Mouse (Mus musculus) splenic B cell, adult 2 months (primary cell): ENCODE data around the gene Cox10.

Experiments
- DNase-seq: peaks from one replicate; pipeline ENCODE4 v3.0.0-alpha.2; 2011; ENCODE audit warnings: low read depth, low spot score
- H3K27me3 ChIP-seq: 2 replicates; pipeline ENCODE4 v1.6.1; 2012; ENCODE audit warnings: mild to moderate bottlenecking, low read length, moderate library complexity, mixed read lengths; ENCODE audit not compliant: control insufficient read depth, poor library complexity, insufficient read depth, severe bottlenecking
- H3K36me3 ChIP-seq: 2 replicates; pipeline ENCODE4 v1.6.1; 2012; ENCODE audit warnings: mild to moderate bottlenecking, low read length, moderate library complexity, mixed read lengths; ENCODE audit not compliant: control insufficient read depth, poor library complexity, insufficient read depth, severe bottlenecking

The Cox10 gene

DNA sequence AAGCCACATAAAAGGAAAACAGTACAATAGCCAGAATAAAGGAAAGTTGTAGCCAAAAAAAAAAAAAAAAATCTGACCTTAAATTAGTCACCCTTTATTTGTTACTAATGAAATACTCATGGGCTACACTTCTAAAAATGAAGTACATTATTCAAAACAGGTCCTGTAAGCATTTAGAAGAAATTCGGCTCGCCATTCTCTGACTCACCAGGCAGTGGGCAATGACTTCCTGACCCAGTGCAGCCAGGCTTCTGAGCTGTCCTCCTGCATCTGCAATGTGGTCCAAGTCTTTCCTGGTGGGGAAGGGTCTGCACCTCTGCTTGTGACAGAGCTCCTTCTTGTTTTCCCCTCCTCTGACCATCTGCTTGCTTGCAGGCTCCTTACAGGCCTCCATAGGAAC, 13.3 kb downstream of the Cox10 start:
- no peak for DNase-seq
- H3K27me3 ChIP-seq, result no peaks in the 10 kb centered on the region
- peaks cover 5% of the 10 kb centered on the region; the same call in 1 of the 2 replicates for H3K36me3 ChIP-seq

DNA sequence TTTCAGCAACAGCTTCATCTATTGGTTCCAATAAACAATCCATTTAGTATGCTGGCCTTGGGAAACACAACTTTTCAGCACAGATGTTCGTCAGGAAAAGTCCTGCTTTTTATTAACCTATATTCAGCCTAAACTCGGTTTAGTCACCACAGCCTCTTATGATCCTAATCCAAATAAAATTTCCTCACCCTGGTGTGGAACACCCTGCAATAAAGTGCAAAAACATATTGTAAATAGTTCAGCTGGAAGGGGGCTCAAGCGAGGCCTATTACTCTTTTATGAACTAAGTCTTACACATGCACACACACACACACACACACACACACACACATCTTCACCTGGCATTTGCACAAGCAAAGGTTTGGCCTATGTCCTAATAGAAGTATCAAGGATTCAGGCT, 16.1 kb downstream of the Cox10 start:
- Histone ChIP-seq H3K36me3 (peaks cover 1% of the 10 kb centered on the region; the same call in 1 of the 2 replicates), H3K27me3 (no peaks in the 10 kb centered on the region)
- no peak for DNase-seq

DNA sequence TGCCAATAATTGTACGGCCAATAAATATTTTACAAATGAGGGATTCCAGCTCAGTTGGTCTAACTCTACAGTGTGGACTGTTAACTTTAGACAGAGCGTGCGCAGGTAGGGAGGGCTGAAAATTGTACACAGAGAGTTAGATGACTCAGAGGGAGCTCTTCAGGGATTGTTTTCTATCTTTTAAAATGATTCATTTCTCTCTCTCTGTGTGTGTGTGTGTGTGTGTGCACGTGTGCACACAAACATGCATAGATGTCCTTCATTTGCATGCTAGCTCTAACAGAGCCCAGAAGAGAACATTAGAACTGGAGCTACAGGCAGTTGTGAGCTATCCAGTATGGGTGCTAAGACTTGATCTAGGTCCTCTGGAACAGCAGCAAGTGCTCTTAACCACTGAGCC, 17.0 kb downstream of the Cox10 start:
- peaks cover 1% of the 10 kb centered on the region; the same call in 1 of the 2 replicates for H3K36me3 ChIP-seq

DNA sequence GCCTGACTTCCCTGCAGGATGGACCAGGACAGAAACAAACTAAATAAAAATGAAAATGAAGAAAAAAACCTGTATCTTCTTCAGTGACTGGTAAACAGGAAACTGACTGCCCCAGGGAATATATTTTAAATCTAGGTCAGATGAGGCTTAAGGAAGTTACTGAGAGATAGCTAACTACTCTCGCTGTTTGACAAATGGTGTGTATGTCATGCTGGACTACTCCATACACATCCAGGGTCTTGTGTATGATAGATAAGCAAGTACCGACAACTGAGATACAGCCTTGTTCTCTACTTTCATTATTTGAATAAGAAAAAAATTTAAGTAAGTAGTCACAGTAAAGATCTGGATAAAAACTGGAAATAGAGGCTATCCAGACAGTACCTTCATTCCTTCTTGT, 20.0 kb downstream of the Cox10 start:
- Histone ChIP-seq H3K36me3 (peaks cover 3% of the 10 kb centered on the region; the same call in 1 of the 2 replicates), H3K27me3 (no peaks in the 10 kb centered on the region)
- no peak for DNase-seq

More for the DNA sequence above, 17.0 kb downstream of the Cox10 start:
- DNase-seq, result no peak
- no peaks in the 10 kb centered on the region for H3K27me3 ChIP-seq

DNA sequence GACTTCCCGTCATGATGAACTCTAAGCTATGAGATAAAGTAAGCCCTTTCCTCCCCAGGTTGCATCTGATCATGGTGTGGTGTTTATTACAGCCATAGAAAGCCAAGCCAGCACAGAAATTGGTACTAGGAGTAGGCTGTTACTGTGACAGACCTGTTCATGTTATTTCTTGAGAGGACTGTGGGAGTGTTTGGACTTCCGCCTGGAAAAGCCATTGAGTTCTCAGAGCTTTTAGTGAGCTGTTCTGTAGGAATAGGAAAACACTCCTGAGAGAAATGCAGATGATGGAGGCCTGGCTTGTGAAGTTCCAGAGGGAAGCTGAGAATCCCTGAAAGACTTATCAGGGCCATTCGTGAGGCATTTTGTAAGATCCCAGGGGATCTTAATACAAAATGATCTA, 20.8 kb downstream of the Cox10 start:
- DNase-seq, result no peak
- Histone ChIP-seq H3K27me3 (no peaks in the 10 kb centered on the region), H3K36me3 (peaks cover 3% of the 10 kb centered on the region; the same call in 1 of the 2 replicates)

DNA sequence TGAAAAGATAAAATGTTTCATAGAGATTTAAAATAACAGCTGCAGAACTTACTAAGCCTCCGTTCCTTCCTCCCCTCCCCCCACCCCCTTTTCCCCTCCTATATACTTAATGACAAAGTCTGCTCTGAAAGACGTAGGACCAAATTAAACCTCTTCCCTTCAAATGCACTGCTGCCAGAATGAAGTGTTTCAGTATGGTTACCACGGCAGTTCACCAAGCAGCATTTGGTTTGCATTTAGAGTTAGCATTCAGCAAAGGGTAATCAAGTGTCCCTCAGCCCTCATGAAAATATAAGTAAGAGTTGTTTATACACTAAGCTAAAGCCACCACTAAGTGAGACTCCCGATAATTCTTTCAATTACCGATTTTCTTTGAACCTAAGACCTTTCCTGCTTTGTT, 25.9 kb downstream of the Cox10 start:
- no peak for DNase-seq
- Histone ChIP-seq H3K36me3 (0 out of 2 replicates have a peak, but pooled peaks cover 3% of the 10 kb centered on the region), H3K27me3 (no peaks in the 10 kb centered on the region)

DNA sequence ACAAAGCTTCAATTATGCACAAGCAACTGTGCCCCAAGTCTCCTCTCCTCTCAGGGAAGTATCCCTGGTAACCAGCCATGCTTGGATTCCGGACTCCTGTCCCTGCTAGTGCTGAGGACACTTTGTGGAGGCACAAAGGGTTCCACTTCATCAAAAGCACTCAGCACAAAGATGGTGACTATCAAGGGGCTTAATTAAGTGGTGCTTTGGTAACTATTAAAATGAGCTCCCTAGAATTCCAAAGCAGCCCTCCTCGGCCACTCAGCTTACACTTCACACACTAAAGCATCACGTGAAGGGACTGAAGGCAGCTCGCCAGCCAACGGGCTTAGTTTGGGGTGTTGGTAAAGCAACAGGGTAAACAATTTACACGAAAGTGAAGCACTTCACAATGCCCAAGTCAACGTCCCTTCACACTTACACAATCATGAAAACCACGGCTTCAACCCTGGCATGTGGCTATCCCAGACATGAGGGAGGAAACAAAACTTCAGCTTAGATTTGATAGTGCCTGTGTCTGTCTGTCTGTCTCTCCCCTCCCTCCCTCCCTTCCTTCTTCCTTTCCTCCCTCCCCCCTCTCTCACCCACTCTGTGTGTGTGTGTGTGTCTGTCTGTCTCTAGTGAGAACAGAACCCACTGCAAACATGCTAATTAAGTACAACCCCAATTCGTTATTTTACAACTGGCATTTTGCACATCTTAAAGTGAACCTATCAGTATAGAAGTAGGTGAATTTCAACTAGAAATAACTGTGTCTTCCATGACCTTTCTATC, 27.9 kb downstream of the Cox10 start:
- no peak for DNase-seq
- no peaks in the 10 kb centered on the region for H3K36me3 ChIP-seq
- no peaks in the 10 kb centered on the region for H3K27me3 ChIP-seq

DNA sequence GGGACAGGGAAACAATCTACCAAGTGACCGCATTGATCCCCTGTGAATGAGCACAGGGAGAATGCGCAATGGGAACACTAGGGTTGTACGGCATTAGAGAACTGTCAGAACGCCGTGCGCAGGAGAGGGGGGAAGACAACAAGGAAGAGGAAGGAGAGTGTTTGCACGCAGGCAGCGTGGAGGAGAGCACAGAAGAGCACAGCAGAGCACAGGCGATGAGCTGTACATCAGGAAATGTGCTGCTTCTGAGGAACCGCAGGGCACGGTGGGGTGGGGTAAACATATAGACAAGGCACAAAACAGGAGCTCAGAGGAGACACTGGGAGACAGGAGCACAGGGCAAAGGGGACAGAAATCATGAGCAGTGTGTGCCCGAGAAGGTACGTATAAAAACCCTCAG, 31.8 kb downstream of the Cox10 start:
- no peak for DNase-seq
- no peaks in the 10 kb centered on the region for H3K27me3 ChIP-seq
- no peaks in the 10 kb centered on the region for H3K36me3 ChIP-seq

DNA sequence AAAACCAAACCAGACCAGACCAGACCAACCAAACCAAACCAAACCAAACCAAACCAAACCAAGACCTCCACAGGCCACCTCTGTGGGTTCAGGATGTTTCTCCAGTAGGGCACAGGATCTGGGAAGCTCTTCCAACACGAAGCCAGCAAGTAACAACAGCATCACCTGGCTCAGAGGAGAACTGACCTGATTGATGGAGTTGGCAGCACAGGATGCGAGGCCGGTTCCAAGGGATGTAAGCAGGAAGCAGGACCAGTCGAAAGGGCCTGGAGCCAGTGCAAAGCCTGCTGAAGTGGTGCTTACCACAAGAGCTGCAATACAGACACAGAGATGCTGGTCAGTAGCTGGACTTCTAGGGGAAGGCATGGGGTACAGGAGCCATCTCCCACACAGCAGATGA, 34.2 kb downstream of the Cox10 start:
- Histone ChIP-seq H3K27me3 (no peaks in the 10 kb centered on the region), H3K36me3 (no peaks in the 10 kb centered on the region)
- DNase-seq, result no peak

DNA sequence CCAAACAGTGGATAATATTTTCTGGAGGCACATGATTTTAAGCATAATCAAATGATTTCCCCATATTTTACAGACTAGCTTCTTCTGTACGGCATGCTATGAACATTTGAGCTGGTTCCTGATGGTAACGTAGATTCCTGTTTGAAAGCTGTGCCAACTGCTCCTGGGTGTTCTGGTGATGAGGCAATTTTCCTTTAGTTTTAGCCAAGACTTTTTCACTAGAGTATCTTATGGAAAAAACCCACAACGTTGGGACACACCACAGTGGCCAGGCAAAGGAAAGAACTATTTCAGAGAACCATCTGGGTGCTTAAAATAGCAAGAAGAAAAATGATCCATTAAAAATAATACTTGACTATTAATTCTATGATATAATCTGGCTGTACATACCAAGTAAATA, 35.2 kb downstream of the Cox10 start:
- DNase-seq, result no peak
- H3K27me3 ChIP-seq, result no peaks in the 10 kb centered on the region
- no peaks in the 10 kb centered on the region for H3K36me3 ChIP-seq

DNA sequence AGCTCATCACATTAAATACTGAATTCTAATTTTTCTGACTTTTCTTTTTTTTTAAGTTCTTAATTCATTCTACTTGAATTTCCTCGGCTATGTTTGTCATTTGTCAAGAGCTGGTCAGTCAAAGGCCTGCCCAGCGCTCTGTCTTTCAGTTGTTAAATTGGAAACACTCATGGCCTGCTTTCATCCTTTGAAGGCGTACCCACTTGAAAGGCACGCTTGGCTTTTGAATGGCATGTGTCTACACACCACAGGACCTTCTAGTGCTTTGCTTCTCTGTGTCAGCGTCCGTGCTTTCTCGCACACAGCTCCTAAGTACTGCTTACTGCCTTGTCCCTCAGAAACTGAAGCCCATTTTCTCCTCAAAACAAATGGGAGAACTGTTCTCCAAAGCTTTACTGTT, 38.0 kb downstream of the Cox10 start:
- Histone ChIP-seq H3K36me3 (no peaks in the 10 kb centered on the region), H3K27me3 (no peaks in the 10 kb centered on the region)
- no peak for DNase-seq

DNA sequence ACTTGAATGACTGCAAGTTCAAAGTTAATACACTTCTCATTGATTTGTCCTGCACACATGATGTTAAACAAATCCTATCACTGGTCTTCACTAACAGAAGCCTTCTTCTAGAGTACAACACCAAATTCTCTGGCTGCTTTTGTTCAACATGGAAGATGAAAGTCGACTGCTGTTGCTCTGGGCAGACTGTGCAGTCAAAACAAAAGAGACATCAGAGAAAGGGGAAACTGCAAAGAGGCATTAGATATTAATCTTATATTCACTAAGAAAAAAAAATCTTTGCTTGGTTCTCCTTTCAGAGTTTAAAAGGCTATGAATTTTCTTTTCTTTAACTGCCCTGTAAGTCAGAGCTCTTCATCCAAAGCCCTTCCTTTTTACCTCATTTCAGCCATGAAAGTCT, 39.7 kb downstream of the Cox10 start:
- H3K36me3 ChIP-seq, result no peaks in the 10 kb centered on the region
- H3K27me3 ChIP-seq, result no peaks in the 10 kb centered on the region
- no peak for DNase-seq

DNA sequence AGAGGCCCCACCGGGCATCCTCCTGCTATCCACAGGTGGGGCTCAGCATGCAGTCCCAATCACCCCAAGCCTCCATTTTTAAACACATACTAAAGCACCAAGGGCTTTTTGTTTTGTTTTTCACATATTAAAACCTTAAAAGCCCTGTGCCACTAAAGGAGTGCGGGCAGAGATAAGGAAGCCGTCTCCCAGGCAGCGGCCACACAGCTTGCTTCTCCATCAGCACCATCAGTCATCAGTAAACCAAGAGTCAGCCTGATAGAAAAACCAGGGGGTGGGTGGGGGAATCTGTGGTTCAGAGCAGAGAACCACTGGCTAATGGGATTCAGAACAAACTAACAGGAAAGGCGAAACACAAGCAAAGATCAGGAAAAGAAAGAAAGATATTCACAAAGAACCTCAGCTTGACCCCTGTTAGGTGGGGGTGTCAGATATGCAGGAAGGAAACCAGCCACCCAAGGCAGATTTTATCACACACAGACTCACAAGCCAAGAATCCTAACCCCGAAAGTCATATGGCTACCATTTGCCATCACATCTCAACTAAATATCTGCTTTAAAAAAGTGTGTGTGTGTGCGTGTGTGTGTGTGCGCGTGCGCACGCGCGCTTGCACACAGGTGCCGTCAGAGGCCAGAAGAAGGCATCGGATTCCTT, 41.7 kb downstream of the Cox10 start:
- DNase-seq, result no peak
- Histone ChIP-seq H3K27me3 (no peaks in the 10 kb centered on the region), H3K36me3 (no peaks in the 10 kb centered on the region)

DNA sequence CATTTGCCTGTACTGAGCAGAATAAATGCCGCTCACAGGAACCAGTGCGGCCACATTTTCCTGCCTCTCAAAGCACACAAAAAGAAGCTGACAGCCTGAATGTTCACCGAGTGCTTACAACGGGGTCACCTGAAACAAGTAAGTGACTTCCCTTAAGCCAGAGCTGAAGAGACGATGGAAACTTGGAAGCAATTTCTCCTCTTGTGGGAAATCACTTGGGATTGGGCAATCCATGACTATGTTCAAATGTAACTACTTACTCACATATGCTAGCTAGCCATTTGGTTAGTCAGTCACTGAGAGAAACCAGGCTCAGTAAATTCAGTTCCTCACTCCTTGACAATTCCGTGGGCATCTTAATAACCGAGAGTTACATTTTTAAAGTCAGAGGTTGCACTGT, 43.0 kb downstream of the Cox10 start:
- no peaks in the 10 kb centered on the region for H3K36me3 ChIP-seq
- DNase-seq, result no peak
- H3K27me3 ChIP-seq, result no peaks in the 10 kb centered on the region

DNA sequence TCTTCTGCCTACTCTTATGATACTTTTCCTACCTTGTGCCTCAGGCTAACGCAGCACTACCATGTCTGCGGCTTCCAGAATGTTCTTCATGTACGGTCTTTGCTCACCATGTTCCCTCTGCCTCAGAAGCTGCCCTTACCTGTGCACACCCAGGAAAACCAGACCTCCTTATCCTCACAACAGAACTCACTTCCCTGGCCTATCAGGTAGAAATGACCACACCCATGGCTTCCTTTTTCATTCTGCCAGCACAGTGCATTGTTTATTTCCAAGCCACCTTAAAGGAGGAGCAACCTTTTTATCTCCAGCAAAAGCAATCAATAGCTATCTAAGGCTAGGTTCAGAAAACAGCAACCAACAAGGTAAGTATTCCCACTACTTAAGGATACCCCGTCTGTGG, 43.6 kb downstream of the Cox10 start:
- H3K36me3 ChIP-seq, result no peaks in the 10 kb centered on the region

More for the DNA sequence above, 43.6 kb downstream of the Cox10 start:
- DNase-seq, result no peak
- H3K27me3 ChIP-seq, result no peaks in the 10 kb centered on the region
